Mouse (Mus musculus): ENCODE data around the gene H2-K1. TPM values are rescaled to one million over a fixed set of nuclear protein-coding genes. Genes with fewer than 3 reads are reported as not detected.
A peak's percentile ranks its signal among the peaks of the same experiment; 100 is the strongest.

The H2-K1 gene
- polyA plus RNA-seq, 1 experiment: 79.0 TPM

GRCm38 (mm10) chr17:34027656-34028223 lies 27.6 kb upstream of the H2-K1 start, which contains the start of gene H2-Ke6:
Gene H2-Ke6 (minus strand): TSS chr17:34028060.
- H3K4me3 ChIP-seq (ENCODE audit: insufficient read depth, low read length): peak within 1 kb of the TSS; percentile 78
- TF ChIP-seq POLR2A (IDR thresholded peaks at IDR 0.05; ENCODE audit: extremely low read depth, insufficient read depth, low read length): 0 out of 2 replicates have a peak, but pooled peaks have one; percentile 59
- TF ChIP-seq CTCF (IDR thresholded peaks at IDR 0.05; ENCODE audit: extremely low read depth, insufficient read depth, low read length): no peak
- peak within 1 kb of the TSS; percentile 52; the same call in 1 of the 2 replicates for H3K27ac ChIP-seq (ENCODE audit: insufficient read depth, low read length)
- H3K4me1 ChIP-seq (ENCODE audit: control insufficient read depth, insufficient read depth, low read length): peaks cover 13% of the 10 kb centered on the region

DNA sequence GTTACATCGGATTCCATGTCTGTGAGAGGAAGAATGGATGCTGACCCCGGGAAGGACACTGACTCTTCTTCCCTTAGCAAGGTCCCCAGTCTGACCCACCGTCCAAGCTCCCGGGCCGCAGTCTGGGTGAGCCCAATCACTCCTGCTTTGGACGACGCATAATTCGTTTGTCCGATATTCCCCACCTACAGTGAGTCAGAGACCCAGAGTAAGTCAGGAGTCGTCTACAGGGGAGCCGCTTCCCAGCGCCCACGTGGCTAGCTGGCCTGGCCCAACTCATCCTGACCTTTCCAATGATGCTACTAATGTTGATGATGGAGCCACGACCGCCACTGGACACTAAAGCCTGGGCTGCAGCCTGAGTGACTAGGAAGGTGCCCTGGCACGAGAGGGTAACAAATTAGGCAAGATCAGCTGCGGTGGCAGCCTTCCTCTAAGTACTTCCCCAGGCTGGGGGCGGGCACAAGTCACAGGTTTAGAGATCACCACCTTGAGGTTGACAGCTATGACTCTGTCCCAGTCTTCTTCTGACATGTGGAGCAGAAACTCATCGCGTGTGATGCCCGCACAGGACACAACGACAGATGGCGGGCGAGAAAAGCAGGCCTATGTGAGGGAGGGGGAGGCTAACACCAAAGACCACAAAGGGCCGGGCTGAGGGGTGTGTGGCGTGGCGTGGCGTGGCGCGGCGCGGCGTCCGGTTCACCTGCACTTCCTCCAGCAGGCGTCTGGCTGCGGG lies 26.9 kb upstream of the H2-K1 start:
- peaks cover 13% of the 10 kb centered on the region for H3K4me1 ChIP-seq (ENCODE audit: control insufficient read depth, insufficient read depth, low read length)
- TF ChIP-seq POLR2A (IDR thresholded peaks at IDR 0.05; ENCODE audit: extremely low read depth, insufficient read depth, low read length) (no peak), CTCF (IDR thresholded peaks at IDR 0.05; ENCODE audit: extremely low read depth, insufficient read depth, low read length) (no peak)

GRCm38 (mm10) chr17:34026221-34026620 lies 26.1 kb upstream of the H2-K1 start:
- H3K4me1 ChIP-seq (ENCODE audit: control insufficient read depth, insufficient read depth, low read length): peaks cover 13% of the 10 kb centered on the region
- H3K4me3 ChIP-seq (ENCODE audit: insufficient read depth, low read length): no peak overlapping the region
- TF ChIP-seq POLR2A (IDR thresholded peaks at IDR 0.05; ENCODE audit: extremely low read depth, insufficient read depth, low read length) (no peak), CTCF (IDR thresholded peaks at IDR 0.05; ENCODE audit: extremely low read depth, insufficient read depth, low read length) (no peak)
- no peak overlapping the region for H3K27ac ChIP-seq (ENCODE audit: insufficient read depth, low read length)

More for the DNA sequence above, 26.9 kb upstream of the H2-K1 start:
- Histone ChIP-seq H3K4me3 (ENCODE audit: insufficient read depth, low read length) (peak overlapping the region; percentile 78; the same call in 1 of the 2 replicates), H3K27ac (ENCODE audit: insufficient read depth, low read length) (peak overlapping the region; percentile 52; the same call in 1 of the 2 replicates)

GRCm38 (mm10) chr17:34025756-34026151 lies 25.6 kb upstream of the H2-K1 start:
- peaks cover 13% of the 10 kb centered on the region for H3K4me1 ChIP-seq (ENCODE audit: control insufficient read depth, insufficient read depth, low read length)
- H3K27ac ChIP-seq (ENCODE audit: insufficient read depth, low read length): no peak overlapping the region
- TF ChIP-seq POLR2A (IDR thresholded peaks at IDR 0.05; ENCODE audit: extremely low read depth, insufficient read depth, low read length) (no peak), CTCF (IDR thresholded peaks at IDR 0.05; ENCODE audit: extremely low read depth, insufficient read depth, low read length) (no peak)
- H3K4me3 ChIP-seq (ENCODE audit: insufficient read depth, low read length): no peak overlapping the region

DNA sequence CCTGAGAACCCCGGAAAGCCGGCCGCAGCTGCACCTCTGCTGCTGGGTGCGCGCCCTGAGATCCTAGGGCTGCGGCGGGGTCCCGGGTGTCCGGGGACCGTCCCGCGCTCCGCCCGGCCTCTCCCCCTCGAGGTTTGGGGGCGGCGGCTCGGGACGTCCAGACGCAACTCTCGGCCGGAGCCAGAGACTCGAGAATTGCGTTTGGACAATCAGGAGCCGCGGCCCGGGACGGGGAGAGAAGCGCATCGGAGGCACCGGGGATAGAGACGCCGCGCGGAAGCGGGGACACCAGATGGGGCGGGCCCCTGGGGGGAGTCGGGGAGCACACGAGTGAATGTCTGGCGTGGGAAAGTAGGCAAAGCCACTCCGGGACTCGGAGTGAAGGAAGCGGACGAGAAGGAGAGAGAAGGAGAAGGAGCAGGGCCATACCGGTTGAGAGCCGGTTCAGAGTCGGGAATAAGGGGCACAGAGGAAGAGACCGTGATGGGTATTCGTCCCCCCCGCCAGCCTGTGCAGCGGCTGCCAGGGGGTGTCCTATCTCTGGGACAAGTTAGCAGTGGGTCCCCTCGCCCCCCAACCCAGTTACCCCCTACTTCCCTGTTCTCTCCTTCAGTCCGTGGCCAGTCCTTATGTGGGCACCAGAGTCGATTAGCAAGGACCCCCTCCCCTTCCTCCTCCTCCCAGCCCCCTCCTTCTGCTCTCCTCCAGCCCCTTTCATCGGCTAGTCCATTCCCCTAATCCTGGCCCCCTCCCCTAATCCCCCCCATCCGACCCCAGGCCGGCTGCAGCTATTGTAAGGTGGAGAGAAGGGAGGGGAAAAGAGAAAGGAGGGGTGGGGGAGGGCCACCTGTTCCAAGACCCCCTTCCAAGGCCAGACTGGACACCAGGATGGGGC lies 25.0 kb upstream of the H2-K1 start:
- TF ChIP-seq CTCF (IDR thresholded peaks at IDR 0.05; ENCODE audit: extremely low read depth, insufficient read depth, low read length) (no peak), POLR2A (IDR thresholded peaks at IDR 0.05; ENCODE audit: extremely low read depth, insufficient read depth, low read length) (no peak)
- Histone ChIP-seq H3K4me1 (ENCODE audit: control insufficient read depth, insufficient read depth, low read length) (peaks cover 8% of the 10 kb centered on the region), H3K27ac (ENCODE audit: insufficient read depth, low read length) (peak overlapping the region; percentile 80), H3K4me3 (ENCODE audit: insufficient read depth, low read length) (peak overlapping the region; percentile 87)

GRCm38 (mm10) chr17:34024317-34024821 lies 24.2 kb upstream of the H2-K1 start, which contains the start of gene Ring1:
Gene Ring1 (minus strand): TSS chr17:34024680.
- Histone ChIP-seq H3K4me1 (ENCODE audit: control insufficient read depth, insufficient read depth, low read length) (peaks cover 5% of the 10 kb centered on the region; the same call in 1 of the 2 replicates), H3K27ac (ENCODE audit: insufficient read depth, low read length) (peak within 1 kb of the TSS; percentile 80), H3K4me3 (ENCODE audit: insufficient read depth, low read length) (peak within 1 kb of the TSS; percentile 87)
- TF ChIP-seq CTCF (IDR thresholded peaks at IDR 0.05; ENCODE audit: extremely low read depth, insufficient read depth, low read length) (no peak), POLR2A (IDR thresholded peaks at IDR 0.05; ENCODE audit: extremely low read depth, insufficient read depth, low read length) (peak; percentile 76; the same call in 1 of the 2 replicates)

DNA sequence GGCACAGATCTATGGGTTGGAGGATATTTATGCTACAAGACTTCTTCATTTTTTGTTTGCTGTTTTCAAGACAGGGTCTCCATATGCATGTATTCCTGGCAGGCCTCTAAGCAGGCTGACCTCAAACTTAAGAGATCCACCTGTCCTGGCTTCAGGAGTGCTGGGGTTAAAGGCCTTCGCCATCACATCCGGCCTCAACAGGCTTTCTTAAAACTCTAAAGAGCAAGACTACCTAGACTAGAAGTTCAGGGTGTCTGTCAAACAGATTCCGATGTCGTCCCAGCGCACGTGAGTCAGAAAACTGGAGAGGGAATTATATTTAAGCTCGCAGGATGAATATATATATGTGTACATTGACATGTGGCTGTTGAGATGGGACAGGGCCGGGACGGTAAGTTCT lies 23.5 kb upstream of the H2-K1 start:
- Histone ChIP-seq H3K27ac (ENCODE audit: insufficient read depth, low read length) (peak overlapping the region; percentile 80), H3K4me3 (ENCODE audit: insufficient read depth, low read length) (peak overlapping the region; percentile 87), H3K4me1 (ENCODE audit: control insufficient read depth, insufficient read depth, low read length) (peaks cover 5% of the 10 kb centered on the region; the same call in 1 of the 2 replicates)
- TF ChIP-seq CTCF (IDR thresholded peaks at IDR 0.05; ENCODE audit: extremely low read depth, insufficient read depth, low read length) (no peak), POLR2A (IDR thresholded peaks at IDR 0.05; ENCODE audit: extremely low read depth, insufficient read depth, low read length) (no peak)

- Histone ChIP-seq H3K27ac (ENCODE audit: insufficient read depth, low read length) (no peak overlapping the region), H3K4me3 (ENCODE audit: insufficient read depth, low read length) (no peak overlapping the region), H3K4me1 (ENCODE audit: control insufficient read depth, insufficient read depth, low read length) (peaks cover 5% of the 10 kb centered on the region; the same call in 1 of the 2 replicates)
- no peak for TF ChIP-seq POLR2A (IDR thresholded peaks at IDR 0.05; ENCODE audit: extremely low read depth, insufficient read depth, low read length)
- TF ChIP-seq CTCF (IDR thresholded peaks at IDR 0.05; ENCODE audit: extremely low read depth, insufficient read depth, low read length): no peak
These were observed 22.8 kb upstream of the H2-K1 start for GRCm38 (mm10) chr17:34022987-34023386.

- Histone ChIP-seq H3K27ac (ENCODE audit: insufficient read depth, low read length) (no peak overlapping the region), H3K4me1 (ENCODE audit: control insufficient read depth, insufficient read depth, low read length) (peaks cover 5% of the 10 kb centered on the region; the same call in 1 of the 2 replicates), H3K4me3 (ENCODE audit: insufficient read depth, low read length) (no peak overlapping the region)
- TF ChIP-seq CTCF (IDR thresholded peaks at IDR 0.05; ENCODE audit: extremely low read depth, insufficient read depth, low read length) (no peak), POLR2A (IDR thresholded peaks at IDR 0.05; ENCODE audit: extremely low read depth, insufficient read depth, low read length) (no peak)
These were observed 22.3 kb upstream of the H2-K1 start for GRCm38 (mm10) chr17:34022414-34022783.
